Mouse (Mus musculus) spleen, adult 2 months (tissue): ENCODE measurements around the gene 6720489N17Rik.
"Not testable (repeated sequence)": the region's sequence is repeated elsewhere in the genome, so short reads cannot be mapped to it uniquely, and the experiment has no call there.

ENCODE experiments used
- CTCF ChIP-seq: fragments of 200-500 bp; IDR thresholded peaks from 2 replicates; pipeline ENCODE4 v1.5.1; 2011; ENCODE audit warnings: mild to moderate bottlenecking, inconsistent platforms; ENCODE audit not compliant: insufficient read depth, insufficient read length, insufficient replicate concordance; ENCODE audit errors: extremely low read depth
- POLR2A ChIP-seq: fragments of 200-500 bp; IDR thresholded peaks from 2 replicates; pipeline ENCODE4 v1.6.1; 2011; ENCODE audit warnings: low read depth, low read length, inconsistent platforms

DNA sequence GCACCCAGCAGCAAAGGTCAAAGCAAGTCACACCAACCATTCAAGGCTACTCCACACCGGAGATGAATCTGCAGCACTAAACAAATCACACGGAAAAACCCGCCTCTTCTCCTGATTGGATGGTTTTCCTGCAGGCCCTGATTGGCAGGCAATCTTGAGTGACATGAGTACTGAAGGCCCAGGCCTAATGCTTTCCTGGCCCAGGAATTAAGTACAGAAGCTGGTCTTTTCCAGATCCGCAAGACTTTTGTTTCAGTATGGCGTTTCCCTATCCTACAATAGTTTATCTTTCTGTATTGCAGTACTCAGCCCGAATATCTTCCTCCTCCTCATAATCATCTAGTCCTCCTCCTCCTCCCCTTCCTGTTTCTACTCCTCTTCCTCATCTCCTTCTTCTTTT is 52.9 kb downstream of the 6720489N17Rik start, which contains the start of gene Zfp934:
- TF ChIP-seq POLR2A, CTCF: not testable (repeated sequence)
